ENCODE assay signal across 9 mouse cellular contexts in the genomic region with DNA sequence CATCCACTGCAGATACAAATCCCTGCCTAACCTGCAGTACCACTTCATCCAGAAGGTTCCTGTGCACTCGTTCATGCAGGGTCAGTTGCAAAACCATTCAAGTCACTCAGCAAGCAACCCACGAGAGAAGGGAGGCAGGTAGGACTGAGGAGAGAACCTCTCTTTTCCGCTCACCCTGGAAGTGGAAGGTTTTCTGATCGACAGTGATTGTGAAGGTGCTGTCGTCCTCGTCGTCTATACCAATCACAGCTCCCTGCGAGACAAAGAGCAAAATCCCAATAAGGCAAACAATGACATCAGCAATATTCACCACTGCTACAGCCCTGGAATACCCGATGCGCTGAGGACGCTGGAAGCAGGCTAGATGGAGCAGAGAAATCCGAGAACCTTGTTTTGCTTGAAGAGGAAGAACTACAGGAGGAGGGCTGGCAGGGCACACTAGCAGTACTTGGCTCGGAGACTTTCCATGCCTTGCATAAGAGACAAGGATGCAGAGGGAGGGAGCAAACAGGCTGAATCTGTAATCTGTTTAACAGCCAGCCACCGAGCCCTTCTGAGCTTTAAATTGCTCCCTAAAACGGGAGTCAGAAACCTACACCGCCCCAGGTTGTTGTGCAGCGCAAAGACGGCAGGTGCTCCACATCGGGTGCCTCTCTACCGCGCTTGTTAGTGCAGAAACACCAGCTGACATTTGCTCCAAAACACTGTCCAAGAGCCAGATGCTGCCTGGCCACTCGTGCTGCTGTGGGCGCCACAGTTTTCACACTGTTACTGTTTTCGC. TPM values are rescaled to one million over a fixed set of nuclear protein-coding genes. Genes with fewer than 3 reads are reported as not detected.
A peak's percentile ranks its signal among the peaks of the same experiment; 100 is the strongest.
DNase-seq lines count a peak whose midpoint lies in the region; ATAC-seq and TF ChIP-seq lines count a peak whose summit lies in the region.
"Had no signal": no experiment of that assay in that cellular context is flagged by ENCODE, and none has a peak within 500 bp of the region (broad histone marks: within the 10 kb centered on the region; RNA-seq: fewer than 3 reads in every experiment).

No protein-coding gene starts in this region.

- peaks cover 10% of the 10 kb centered on the region; the same call in 1 of the 2 replicates for H3K36me3 ChIP-seq in E14TG2a.4 (ENCODE audit: insufficient read depth, low read length)
- no peaks in the 10 kb centered on the region for H3K36me3 ChIP-seq in forebrain, embryonic 16.5 days (ENCODE audit: control insufficient read depth, insufficient read depth)
- no peaks in the 10 kb centered on the region for H3K36me3 ChIP-seq in hindbrain, embryonic 11.5 days (ENCODE audit: control insufficient read depth, insufficient read depth, low read length)
- no peaks in the 10 kb centered on the region for H3K36me3 ChIP-seq in midbrain, embryonic 12.5 days

- peak overlapping the region; percentile 51 for H3K9ac ChIP-seq in forebrain, embryonic 16.5 days (replicated peaks; ENCODE audit: low read depth, low read length)
- H3K9ac ChIP-seq in hindbrain, embryonic 11.5 days (ENCODE audit: low read depth, low read length): 0 out of 2 replicates have a peak overlapping the region, but pooled peaks have one; percentile 11
- H3K9ac ChIP-seq in midbrain, embryonic 12.5 days (replicated peaks): 0 out of 2 replicates have a peak overlapping the region, but pooled peaks have one; percentile 25
- H3K9ac ChIP-seq: liver, embryonic 14.5 days had no signal

- TF ChIP-seq POLR2A in brain, embryonic 14.5 days (IDR thresholded peaks at IDR 0.05; ENCODE audit: borderline replicate concordance, extremely low read depth, insufficient read depth, insufficient read length, poor library complexity, severe bottlenecking): 0 out of 2 replicates have a peak, but pooled peaks have one; percentile 10

- peak overlapping the region; percentile 30 for H3K4me3 ChIP-seq in E14TG2a.4 (replicated peaks; ENCODE audit: low read length)
- H3K4me3 ChIP-seq in forebrain, embryonic 16.5 days (replicated peaks; ENCODE audit: low read length): peak overlapping the region; percentile 40
- H3K4me3 ChIP-seq in hindbrain, embryonic 11.5 days (ENCODE audit: low read depth, low read length): no peak overlapping the region
- peak overlapping the region; percentile 15 for H3K4me3 ChIP-seq in midbrain, embryonic 12.5 days

- ATAC-seq in forebrain, embryonic 16.5 days: peak; percentile 83
- ATAC-seq in hindbrain, embryonic 11.5 days (ENCODE audit: low FRiP score): no peak
- peak; percentile 71; the same call in 1 of the 2 replicates for ATAC-seq in midbrain, embryonic 12.5 days (ENCODE audit: low FRiP score, low read depth)
- no peak for ATAC-seq in megakaryocyte progenitor cell, adult 5-6 weeks (replicated peaks; ENCODE audit: poor library complexity)

- peaks cover 16% of the 10 kb centered on the region for H3K4me1 ChIP-seq in E14TG2a.4 (replicated peaks; ENCODE audit: low read depth, low read length)
- peaks cover 21% of the 10 kb centered on the region for H3K4me1 ChIP-seq in forebrain, embryonic 16.5 days (replicated peaks; ENCODE audit: control insufficient read depth, insufficient read depth, low read length)
- peaks cover 5% of the 10 kb centered on the region; the same call in 1 of the 2 replicates for H3K4me1 ChIP-seq in hindbrain, embryonic 11.5 days (replicated peaks; ENCODE audit: control insufficient read depth, insufficient read depth, low read length)
- H3K4me1 ChIP-seq in midbrain, embryonic 12.5 days: peaks cover 6% of the 10 kb centered on the region

- peak; percentile 78 for DNase-seq in brain, embryonic 14.5 days (ENCODE audit: low read depth)
- no peak for DNase-seq in hindbrain, embryonic 11.5 days (ENCODE audit: low spot score)
- peak; percentile 52 for DNase-seq in left cerebral cortex, adult 11 months (ENCODE audit: low spot score)
- no peak for DNase-seq in thymus, postnatal 0 days (ENCODE audit: low spot score)

- 20% methylated on average over 24 of the region's 24 CpGs for WGBS in forebrain, embryonic 16.5 days
- WGBS in hindbrain, embryonic 11.5 days: 48% methylated on average over 24 of the region's 24 CpGs
- WGBS in midbrain, embryonic 12.5 days: 43% methylated on average over 24 of the region's 24 CpGs

- no peaks in the 10 kb centered on the region for H3K27me3 ChIP-seq in E14TG2a.4 (ENCODE audit: insufficient read depth, low read length)
- H3K27me3 ChIP-seq in forebrain, embryonic 16.5 days (replicated peaks; ENCODE audit: control insufficient read depth, insufficient read depth, low read length): no peaks in the 10 kb centered on the region
- no peaks in the 10 kb centered on the region for H3K27me3 ChIP-seq in hindbrain, embryonic 11.5 days (ENCODE audit: control insufficient read depth, insufficient read depth, low read length)
- no peaks in the 10 kb centered on the region for H3K27me3 ChIP-seq in midbrain, embryonic 12.5 days

- H3K9me3 ChIP-seq in E14TG2a.4 (ENCODE audit: low read length): no peaks in the 10 kb centered on the region
- H3K9me3 ChIP-seq in forebrain, embryonic 16.5 days (ENCODE audit: control insufficient read depth, low read length): no peaks in the 10 kb centered on the region
- no peaks in the 10 kb centered on the region for H3K9me3 ChIP-seq in hindbrain, embryonic 11.5 days (ENCODE audit: control insufficient read depth, low read length)
- H3K9me3 ChIP-seq in midbrain, embryonic 12.5 days: no peaks in the 10 kb centered on the region

- H3K27ac ChIP-seq in forebrain, embryonic 16.5 days (ENCODE audit: low read length): peak overlapping the region; percentile 85
- H3K27ac ChIP-seq in hindbrain, embryonic 11.5 days (ENCODE audit: low read depth, low read length): peak overlapping the region; percentile 47; the same call in 1 of the 2 replicates
- peak overlapping the region; percentile 69 for H3K27ac ChIP-seq in midbrain, embryonic 12.5 days (replicated peaks)
- H3K27ac ChIP-seq: liver, embryonic 14.5 days had no signal

- H3K4me2 ChIP-seq in forebrain, embryonic 16.5 days (ENCODE audit: low read length): peak overlapping the region; percentile 55
- 0 out of 2 replicates have a peak overlapping the region, but pooled peaks have one; percentile 7 for H3K4me2 ChIP-seq in hindbrain, embryonic 11.5 days (replicated peaks; ENCODE audit: low read depth, low read length)
- peak overlapping the region; percentile 40 for H3K4me2 ChIP-seq in midbrain, embryonic 12.5 days (replicated peaks)

- TF ChIP-seq CTCF in E14TG2a.4 (conservative IDR thresholded peaks at IDR 0.05; ENCODE audit: low read length): no peak
- TF ChIP-seq CTCF in brain, embryonic 14.5 days (IDR thresholded peaks at IDR 0.05; ENCODE audit: borderline replicate concordance, extremely low read depth, insufficient read depth, insufficient read length): no peak

RNA-seq across cellular contexts. Expression of gene Osbpl9, which starts 45.4 kb away (rescaled TPM):
- polyA plus RNA-seq in brain, embryonic 14.5 days (2012; rRNA removed): 79.1 and 85.6 TPM in 2 replicates
- polyA plus RNA-seq in forebrain, embryonic 16.5 days (2015; fragmentation: Nextera tagmentation; extraction: Ambion mirVana): 76.9 and 86.5 TPM in 2 replicates
- polyA plus RNA-seq in hindbrain, embryonic 11.5 days (2014; fragmentation: Nextera tagmentation; extraction: Ambion mirVana): 77.3 and 84.3 TPM in 2 replicates
- polyA plus RNA-seq in midbrain, embryonic 12.5 days (2016; fragmentation: Nextera tagmentation; extraction: Ambion mirVana): 81.1 and 82.1 TPM in 2 replicates
- 64.4 and 65.7 TPM in 2 replicates for polyA plus RNA-seq in thymus, postnatal 0 days (2015; fragmentation: Nextera tagmentation; extraction: Ambion mirVana)
- 77.4 and 99.6 TPM in 2 replicates for total RNA-seq in megakaryocyte progenitor cell, adult 5-6 weeks (2015)
- 61.7 and 64.3 TPM in 2 replicates for total RNA-seq in megakaryocyte progenitor cell, adult 5-6 weeks (2017)

Comparison
In these comparisons a context has a peak if more than half of its experiments do, and no peak if none do; other contexts are left out.
1. DNase-seq: peak in brain, embryonic 14.5 days (single experiment) and left cerebral cortex, adult 11 months (single experiment); none in hindbrain, embryonic 11.5 days (single experiment) and thymus, postnatal 0 days (single experiment).
2. ATAC-seq: peak in forebrain, embryonic 16.5 days (single experiment) and midbrain, embryonic 12.5 days (single experiment); none in hindbrain, embryonic 11.5 days (single experiment) and megakaryocyte progenitor cell, adult 5-6 weeks (single experiment).
3. Peak in every context shown above with its lines, with median percentiles within 50 percentile points of each other: H3K27ac ChIP-seq, H3K4me2 ChIP-seq and H3K9ac ChIP-seq.